Mouse (Mus musculus) telencephalon, adult 2 months (tissue): ENCODE data around the gene Zmynd8.

ENCODE experiments used
- DNase-seq: peaks from one replicate; pipeline ENCODE4 v3.0.0-alpha.2; 2011; ENCODE audit warnings: low read depth, low spot score

Gene Zmynd8

DNA sequence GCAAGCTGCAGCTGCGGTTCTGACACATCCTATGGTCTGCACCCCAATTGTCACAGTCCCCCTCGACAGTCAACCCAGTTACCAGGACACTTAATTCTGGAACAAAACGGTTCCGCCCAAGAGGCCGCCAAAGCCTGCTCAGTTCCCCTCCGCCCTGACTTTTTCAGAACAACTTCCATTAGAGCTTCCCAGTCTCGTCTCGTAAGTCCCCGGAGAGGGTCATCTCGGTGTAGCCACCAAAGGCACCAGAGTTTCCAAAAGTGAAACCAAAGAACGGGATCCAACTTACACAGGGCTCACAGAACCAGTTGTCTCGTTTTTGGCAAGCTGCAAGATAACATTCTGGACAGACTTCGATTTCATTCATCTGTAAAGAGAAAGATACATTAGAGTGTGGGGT lies 64.2 kb downstream of the Zmynd8 start:
- no peak for DNase-seq

DNA sequence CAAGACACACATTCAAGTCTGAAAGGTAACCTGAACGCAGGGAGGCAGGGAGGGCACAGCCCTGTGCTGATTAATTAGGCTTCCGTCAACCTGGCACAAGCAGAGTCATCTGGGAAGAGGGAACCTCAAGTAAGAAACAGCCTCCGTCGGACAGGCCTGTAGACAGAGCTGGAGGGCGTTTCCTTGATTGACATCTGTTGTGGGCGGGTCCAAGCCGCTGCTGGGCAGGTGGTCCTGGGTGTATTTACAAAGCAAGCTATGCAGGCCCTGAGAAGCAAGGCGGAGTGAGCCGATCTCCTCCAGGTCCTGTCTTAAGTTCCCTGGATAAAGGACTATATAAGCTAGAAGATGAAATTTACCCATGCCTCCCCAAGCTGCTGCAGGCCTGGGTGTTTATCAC lies 65.3 kb downstream of the Zmynd8 start:
- no peak for DNase-seq

DNA sequence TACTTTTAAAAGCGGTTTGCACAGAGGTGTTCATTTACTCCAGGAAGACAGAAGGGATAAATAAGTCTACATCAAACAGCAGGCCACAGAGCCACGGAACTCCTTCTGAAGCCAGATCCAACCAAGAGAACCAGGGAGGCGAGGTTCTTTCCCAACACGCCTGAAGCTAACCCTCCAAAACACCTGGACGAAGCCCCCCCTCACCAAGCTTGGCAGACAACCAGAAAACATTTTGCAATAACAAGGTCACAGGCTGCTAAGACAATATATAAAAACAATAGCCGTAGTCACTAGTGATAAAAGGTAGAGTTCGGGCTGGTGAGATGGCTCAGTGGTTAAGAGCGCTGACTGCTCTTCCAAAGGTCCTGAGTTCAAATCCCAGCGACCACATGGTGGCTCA lies 66.1 kb downstream of the Zmynd8 start:
- DNase-seq: no peak

- DNase-seq: no peak
These were observed 66.5 kb downstream of the Zmynd8 start for GRCm38 (mm10) chr2:165832295-165832694.

DNA sequence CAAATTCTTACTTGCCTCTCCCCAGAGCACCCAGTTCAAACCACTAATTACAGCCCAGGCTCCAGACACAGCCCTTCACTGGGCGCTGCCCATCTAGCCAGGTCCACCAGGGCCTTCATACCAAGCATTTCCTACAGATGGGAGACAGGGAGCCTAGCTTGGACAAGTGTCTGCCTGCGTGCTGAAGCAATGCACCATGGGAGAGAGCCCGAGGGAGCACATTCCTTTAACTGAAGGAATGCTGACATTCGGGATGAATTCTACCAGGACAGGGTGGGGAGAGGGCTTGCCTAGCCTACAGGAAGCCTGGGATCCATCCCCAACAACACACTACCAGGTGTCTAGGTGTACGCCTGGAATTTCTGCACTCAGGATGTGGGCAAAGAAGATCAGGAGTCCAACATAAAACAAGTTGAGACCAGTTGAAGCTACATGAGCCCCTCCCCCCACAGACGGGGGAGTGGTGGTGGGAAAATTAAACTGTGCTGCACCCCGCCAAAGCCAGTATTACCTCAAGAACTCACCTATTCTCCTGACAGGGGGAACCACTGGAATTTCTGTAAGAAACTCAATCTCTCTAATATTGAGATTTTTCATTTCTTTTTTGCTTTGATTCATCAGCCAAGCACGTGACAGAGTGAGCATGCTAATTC lies 67.1 kb downstream of the Zmynd8 start:
- no peak for DNase-seq

GRCm38 (mm10) chr2:165828770-165829169 lies 70.0 kb downstream of the Zmynd8 start:
- no peak for DNase-seq

DNA sequence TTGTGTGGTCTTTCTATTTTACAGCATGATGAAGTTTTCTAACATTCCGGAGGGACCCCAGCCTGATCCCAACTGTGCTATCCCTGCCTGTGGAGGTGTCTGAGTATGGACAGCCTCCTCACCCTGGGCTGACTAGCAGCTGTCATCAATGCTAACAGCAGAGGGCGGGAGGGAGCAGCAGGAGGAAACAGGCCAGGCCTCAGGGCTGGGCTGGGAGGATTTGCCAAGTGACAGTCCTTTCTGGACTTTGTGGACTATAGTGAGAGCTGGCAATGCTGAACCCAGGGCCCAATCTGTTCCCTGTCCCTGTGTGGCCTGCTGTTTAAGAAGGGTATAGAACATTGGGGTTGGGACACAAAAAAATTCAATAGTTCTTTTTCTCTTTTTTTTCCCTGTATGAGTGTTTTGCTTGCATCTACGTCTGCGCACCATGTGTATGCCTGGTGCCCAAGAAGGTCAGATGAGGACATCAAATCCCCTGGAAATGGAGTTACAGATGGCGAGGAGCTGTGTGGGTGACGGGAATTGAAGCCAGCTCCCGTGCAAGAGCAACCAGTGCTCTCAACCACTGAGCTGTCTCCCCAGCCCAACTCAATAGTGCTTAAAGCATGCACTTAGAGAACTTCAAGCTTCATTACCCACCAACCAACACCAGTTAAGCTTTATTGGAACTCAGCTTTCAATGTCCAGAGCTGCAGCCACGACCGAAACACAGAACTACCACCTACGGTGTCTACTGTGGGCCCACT lies 72.7 kb downstream of the Zmynd8 start:
- DNase-seq: peak; percentile 89

- no peak for DNase-seq
These were observed 73.4 kb downstream of the Zmynd8 start for GRCm38 (mm10) chr2:165825261-165825900.

GRCm38 (mm10) chr2:165824826-165825225 lies 74.0 kb downstream of the Zmynd8 start:
- no peak for DNase-seq

DNA sequence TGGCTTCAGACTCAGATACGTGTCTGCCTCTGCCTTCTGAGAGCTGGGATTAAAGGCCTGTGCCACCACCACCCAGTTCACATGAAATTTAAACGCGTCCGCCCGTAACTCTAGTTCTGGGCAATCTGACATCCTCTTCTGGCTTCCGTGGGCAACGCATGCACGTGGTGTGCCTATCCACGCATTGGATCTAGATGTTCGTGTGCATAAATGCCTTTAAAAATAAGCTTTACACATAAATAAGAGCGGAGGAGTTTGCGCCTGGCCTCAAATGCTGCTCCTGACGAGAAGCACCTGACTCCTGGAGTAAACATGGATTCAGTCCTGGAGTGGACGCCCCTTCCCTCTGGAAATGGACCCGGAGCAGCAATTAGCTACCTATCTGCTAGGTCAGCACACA lies 76.3 kb downstream of the Zmynd8 start:
- peak; percentile 48 for DNase-seq

DNA sequence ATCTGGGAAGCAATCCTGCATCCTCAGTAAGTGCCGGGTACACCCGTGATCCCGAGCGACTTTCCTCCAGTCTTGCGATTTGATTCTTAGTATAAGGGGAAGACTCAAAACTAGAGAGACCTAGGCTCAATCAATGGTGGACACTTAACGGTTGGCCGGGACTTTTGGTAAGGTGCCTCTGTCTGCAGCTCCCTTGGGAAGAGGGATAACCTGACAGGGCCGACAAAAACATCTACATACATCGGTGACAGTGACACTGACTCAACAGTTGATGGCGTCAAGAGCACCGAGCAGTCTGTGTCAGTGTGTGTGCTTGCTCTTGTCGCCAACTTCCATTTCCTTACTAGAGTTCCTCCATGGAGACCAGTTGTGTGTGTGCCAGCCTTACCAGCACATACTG lies 77.1 kb downstream of the Zmynd8 start:
- no peak for DNase-seq

- no peak for DNase-seq
These were observed 78.2 kb downstream of the Zmynd8 start for GRCm38 (mm10) chr2:165820504-165821095.

DNA sequence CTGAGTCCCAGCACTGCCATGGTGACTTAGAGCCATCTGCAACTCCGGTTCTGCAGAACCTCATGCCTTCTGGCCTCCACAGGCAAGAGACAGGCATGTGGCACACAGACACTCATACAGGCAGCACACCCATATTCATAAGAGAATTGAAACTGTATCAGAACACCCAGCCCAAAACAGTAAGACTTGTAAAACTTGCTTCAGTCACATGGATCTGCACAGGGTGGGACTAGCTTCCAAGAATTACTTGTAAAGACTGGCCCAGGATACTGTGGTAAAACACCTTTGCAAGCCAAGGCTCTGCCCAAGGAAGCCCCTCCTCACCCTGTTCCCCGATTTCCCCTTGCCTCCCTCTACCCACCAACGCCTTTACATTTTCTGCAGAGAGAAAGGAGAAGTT lies 78.7 kb downstream of the Zmynd8 start:
- DNase-seq: no peak

- DNase-seq: peak; percentile 85
These were observed 79.5 kb downstream of the Zmynd8 start for GRCm38 (mm10) chr2:165818985-165819948.

DNA sequence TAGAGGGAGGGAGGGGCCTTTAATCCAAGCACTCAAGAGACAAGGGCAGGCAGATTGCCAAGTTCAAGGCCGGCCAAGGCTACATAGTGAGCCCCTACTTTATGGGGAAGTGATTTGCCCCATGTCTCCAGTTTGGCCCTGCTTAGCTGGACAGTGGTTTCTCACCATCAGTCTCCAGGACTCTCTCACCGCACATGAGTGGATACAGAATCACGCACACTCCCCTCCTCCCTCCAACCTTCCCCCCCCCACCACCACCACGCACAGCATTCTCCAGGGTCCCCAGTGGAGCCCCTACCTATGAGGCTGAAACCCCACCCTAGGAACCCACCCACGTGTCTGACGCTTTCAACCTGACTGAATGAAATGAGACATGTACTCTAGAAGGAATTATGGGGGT lies 80.2 kb downstream of the Zmynd8 start:
- no peak for DNase-seq

GRCm38 (mm10) chr2:165817437-165817836 lies 81.4 kb downstream of the Zmynd8 start:
- peak; percentile 70 for DNase-seq

DNA sequence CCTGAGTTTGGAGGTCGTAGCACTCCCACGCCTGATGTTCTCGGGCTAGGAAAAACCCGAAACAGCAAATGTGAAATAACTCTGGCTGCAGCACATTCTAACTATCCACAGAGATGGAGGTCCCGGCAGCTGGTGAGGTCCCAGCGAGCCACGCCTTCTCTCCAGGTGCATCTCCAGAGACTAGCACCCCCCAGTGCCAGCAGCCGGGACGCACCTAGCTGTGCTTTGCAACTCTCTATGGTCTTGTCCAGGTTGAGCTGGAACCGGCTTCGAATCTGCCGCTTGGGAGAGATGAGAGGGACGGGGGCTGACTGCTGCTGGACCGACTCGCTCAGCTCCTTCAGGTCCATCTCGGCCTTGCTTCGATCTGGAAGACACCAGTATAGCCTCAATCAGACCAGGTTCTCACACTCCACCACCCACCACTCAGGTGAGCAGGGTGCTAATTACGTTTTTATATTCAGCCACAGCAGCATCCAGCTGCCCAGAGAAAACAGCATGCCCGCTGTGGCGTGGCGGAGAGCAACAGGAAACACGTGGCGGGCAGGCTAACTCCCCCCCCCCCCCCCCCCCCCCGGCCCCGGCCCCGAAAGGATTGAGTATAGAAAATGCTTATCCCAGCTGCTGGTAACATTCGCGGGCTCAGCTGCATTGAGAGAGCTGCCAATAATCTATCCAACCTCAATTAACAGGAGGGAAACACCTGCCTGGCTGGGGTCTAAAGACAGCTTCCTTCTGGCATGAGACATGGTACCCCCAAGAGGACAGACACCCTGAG lies 83.5 kb downstream of the Zmynd8 start:
- DNase-seq: no peak

GRCm38 (mm10) chr2:165812889-165813288 lies 85.9 kb downstream of the Zmynd8 start:
- DNase-seq: no peak

DNA sequence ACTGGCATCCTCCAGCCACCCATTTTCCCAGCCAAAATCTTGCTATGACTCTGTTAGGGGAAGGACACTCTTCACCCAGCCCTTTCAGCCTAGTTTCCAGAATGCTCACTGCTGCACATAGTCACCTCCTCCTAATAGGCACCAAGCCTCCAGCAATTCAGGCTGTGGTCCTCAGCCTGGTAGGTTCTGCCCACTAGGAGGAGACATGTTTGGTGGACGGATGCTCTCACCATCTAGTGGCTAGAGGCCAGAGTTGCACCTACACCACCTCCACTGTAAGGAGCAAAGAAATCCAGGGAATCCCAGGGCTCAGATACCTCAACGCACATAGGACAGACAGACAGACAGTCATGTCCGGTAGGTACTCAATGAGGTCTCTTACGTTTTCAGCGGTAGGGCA lies 87.3 kb downstream of the Zmynd8 start:
- DNase-seq: no peak

DNA sequence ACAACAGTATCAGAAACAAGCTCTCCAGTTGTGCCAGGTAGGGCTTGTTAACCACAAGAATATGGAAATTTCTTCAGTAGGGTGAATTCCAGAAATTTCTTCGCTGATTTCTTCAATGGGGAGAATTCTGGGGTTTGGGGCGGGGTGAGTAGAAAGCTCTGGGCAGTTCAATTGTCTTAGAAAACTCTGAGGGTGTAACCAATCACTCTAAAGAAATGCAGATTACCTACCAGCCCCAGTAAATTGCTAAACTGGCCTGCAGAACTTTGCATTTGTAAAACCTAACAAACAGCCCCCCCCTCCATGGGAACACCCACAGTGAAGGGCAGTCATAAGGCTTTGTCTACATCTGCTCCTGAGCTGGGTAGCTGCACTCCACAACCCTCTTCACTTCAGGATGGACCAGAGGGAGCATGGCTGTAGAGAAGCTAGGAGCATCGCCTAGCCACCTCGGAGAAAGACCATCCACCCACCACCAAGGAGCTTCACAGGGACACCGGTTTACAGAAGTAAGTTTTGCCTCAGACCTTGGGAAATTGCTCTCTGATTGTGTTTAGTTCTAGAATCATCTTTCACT lies 88.8 kb downstream of the Zmynd8 start:
- DNase-seq: no peak
